In genomic region chr15:10583408-10583807, GRCm38 (mm10) we compare ENCODE assay signal across 9 mouse cellular contexts. TPM values are rescaled to one million over a fixed set of nuclear protein-coding genes. Genes with fewer than 3 reads are reported as not detected.
DNase-seq lines count a peak whose midpoint lies in the region; ATAC-seq and TF ChIP-seq lines count a peak whose summit lies in the region.
"Had no signal": no experiment of that assay in that cellular context is flagged by ENCODE, and none has a peak within 500 bp of the region (broad histone marks: within the 10 kb centered on the region; RNA-seq: fewer than 3 reads in every experiment).

No protein-coding gene starts in this region.

- DNase-seq in right cerebral cortex, adult 18-20 months = peak; percentile 5
- DNase-seq in right cerebral cortex, postnatal 36 days (ENCODE audit: low spot score in 2 of 2) = no peak
- peak; percentile 56 for DNase-seq in gastrocnemius, postnatal 10 days
- DNase-seq in kidney, adult 9 months = peak; percentile 80
- DNase-seq in ovary, postnatal 10 days (ENCODE audit: low spot score) = peak; percentile 16
- DNase-seq in thymus, postnatal 36 days = peak; percentile 51 to 52

- no peak for TF ChIP-seq POLR2A in bone marrow macrophage, adult 2 months (IDR thresholded peaks at IDR 0.05; ENCODE audit: borderline replicate concordance, low read depth, low read length)

- H3K4me1 ChIP-seq in bone marrow macrophage, adult 2 months (ENCODE audit: control insufficient read depth, insufficient read depth, low read length) = no peaks in the 10 kb centered on the region
- no peaks in the 10 kb centered on the region for H3K4me1 ChIP-seq in lung, embryonic 16.5 days (replicated peaks; ENCODE audit: control insufficient read depth, insufficient read depth, low read length)

- no peak overlapping the region for H3K9ac ChIP-seq in lung, embryonic 16.5 days (ENCODE audit: low read length)

- no peak overlapping the region for H3K4me3 ChIP-seq in bone marrow macrophage, adult 2 months (ENCODE audit: insufficient read depth, low read length)
- no peak overlapping the region for H3K4me3 ChIP-seq in lung, embryonic 16.5 days (ENCODE audit: low read length)
- H3K4me3 ChIP-seq: erythroblast, embryonic 14.5 days had no signal

- no peak overlapping the region for H3K27ac ChIP-seq in bone marrow macrophage, adult 2 months (ENCODE audit: insufficient read depth, low read depth, low read length)
- no peak overlapping the region for H3K27ac ChIP-seq in lung, embryonic 16.5 days (ENCODE audit: low read length)

- no peak overlapping the region for H3K4me2 ChIP-seq in lung, embryonic 16.5 days (ENCODE audit: low read depth, low read length)

- 42% methylated on average over 8 of the region's 8 CpGs for WGBS in lung, embryonic 16.5 days

- peak; percentile 45 for TF ChIP-seq CTCF in bone marrow macrophage, adult 2 months (IDR thresholded peaks at IDR 0.05; ENCODE audit: low read depth, low read length)

- peak; percentile 84 for ATAC-seq in lung, embryonic 16.5 days (ENCODE audit: low read depth)

- no peaks in the 10 kb centered on the region for H3K27me3 ChIP-seq in lung, embryonic 16.5 days (ENCODE audit: control insufficient read depth, insufficient read depth, low read depth, low read length)

- H3K36me3 ChIP-seq in lung, embryonic 16.5 days (ENCODE audit: control insufficient read depth, insufficient read depth, low read length) = peaks cover 9% of the 10 kb centered on the region

- H3K9me3 ChIP-seq in lung, embryonic 16.5 days (ENCODE audit: control insufficient read depth, low read length) = no peaks in the 10 kb centered on the region

RNA-seq across cellular contexts. Expression of gene Ttc23l, which starts 24.9 kb away (rescaled TPM):
- not detected in 2 replicates for polyA plus RNA-seq in bone marrow macrophage, adult 2 months (2012; ENCODE audit: insufficient read depth, insufficient read length, missing spikeins)
- not detected for total RNA-seq in gastrocnemius, postnatal 10 days (2021)
- polyA plus RNA-seq in lung, embryonic 16.5 days (2015; fragmentation: Nextera tagmentation; extraction: Ambion mirVana) = not detected in 2 replicates
- polyA plus RNA-seq: erythroblast, embryonic 14.5 days had no signal

Comparison
In these comparisons a context has a peak if more than half of its experiments do, and no peak if none do; other contexts are left out.
1. DNase-seq: peak in right cerebral cortex, adult 18-20 months (single experiment), gastrocnemius, postnatal 10 days (single experiment), kidney, adult 9 months (single experiment), ovary, postnatal 10 days (single experiment) and thymus, postnatal 36 days (2 of 2); none in right cerebral cortex, postnatal 36 days (0 of 2).